20 mouse cellular contexts compared by ENCODE assay signal in genomic region chr2:105429899-105430298, GRCm38 (mm10).
"Had no signal": no experiment of that assay in that cellular context is flagged by ENCODE, and none has a peak within 500 bp of the region (broad histone marks: within the 10 kb centered on the region; RNA-seq: fewer than 3 reads in every experiment).

No protein-coding gene starts in this region.

- H3K4me3 ChIP-seq: layer of hippocampus, adult 2 months; neural tube, embryonic 12.5 days; neural tube, embryonic 15.5 days had no signal

- ATAC-seq: liver, postnatal 0 days; lung, postnatal 0 days had no signal

- DNase-seq: kidney, adult 2 months; kidney, postnatal 25 days; layer of hippocampus, adult 9-11 months; left cerebral cortex, postnatal 4 days; liver, postnatal 0 days; lung, embryonic 14.5 days; midbrain, embryonic 14.5 days; right cerebral cortex, postnatal 14 days; right cerebral cortex, postnatal 4 days; thymus, adult 2 months; thymus, postnatal 14 days; thymus, postnatal 4 days had no signal

- H3K27ac ChIP-seq: kidney, postnatal 0 days; layer of hippocampus, adult 2 months; liver, embryonic 14.5 days; macrophage; neural tube, embryonic 12.5 days; neural tube, embryonic 15.5 days; stomach, postnatal 0 days had no signal

- H3K27me3 ChIP-seq: neural tube, embryonic 12.5 days had no signal

- H3K4me1 ChIP-seq: neural tube, embryonic 12.5 days; neural tube, embryonic 15.5 days had no signal
